Mouse (Mus musculus) kidney, postnatal 0 days (tissue): ENCODE measurements around the gene Gm27021. TPM values are rescaled to one million over a fixed set of nuclear protein-coding genes. Genes with fewer than 3 reads are reported as not detected.

ENCODE experiments used
- ATAC-seq: fragments of 200-750 bp; cut with Nextera tagmentation; replicated peaks from 2 replicates; pipeline ENCODE4 v1.8.0; 2017; ENCODE audit warnings: low read depth, moderate number of reproducible peaks, moderate TSS enrichment, moderate library complexity; ENCODE audit not compliant: low FRiP score
- DNase-seq: peaks from one replicate; pipeline ENCODE4 v3.0.0-alpha.2; 2016; ENCODE audit warnings: low spot score
- H3K27ac ChIP-seq: fragments of 300-500 bp; sonication (generic); 2 replicates; pipeline ENCODE4 v1.5.1; 2014; ENCODE audit warnings: mild to moderate bottlenecking
- H3K27me3 ChIP-seq: fragments of 300-500 bp; sonication (generic); 2 replicates; pipeline ENCODE4 v1.6.1; 2014; ENCODE audit warnings: low read length, mixed read lengths; ENCODE audit not compliant: insufficient read depth
- H3K36me3 ChIP-seq: fragments of 300-500 bp; sonication (generic); 2 replicates; pipeline ENCODE4 v1.6.1; 2014; ENCODE audit warnings: low read length, mixed read lengths; ENCODE audit not compliant: insufficient read depth
- H3K4me1 ChIP-seq: fragments of 300-500 bp; sonication (generic); replicated peaks from 2 replicates; pipeline ENCODE4 v1.6.1; 2014; ENCODE audit warnings: antibody characterized with exemption, low read length, mixed read lengths; ENCODE audit not compliant: insufficient read depth
- H3K4me2 ChIP-seq: fragments of 300-500 bp; sonication (generic); 2 replicates; pipeline ENCODE4 v1.6.1; 2014; ENCODE audit warnings: mild to moderate bottlenecking, low read length, moderate library complexity, mixed read lengths
- H3K4me3 ChIP-seq: fragments of 300-500 bp; sonication (generic); replicated peaks from 2 replicates; pipeline ENCODE4 v1.5.1; 2014; ENCODE audit warnings: low read depth, low read length
- H3K9ac ChIP-seq: fragments of 300-500 bp; sonication (generic); 2 replicates; pipeline ENCODE4 v1.6.1; 2014; ENCODE audit warnings: low read depth, low read length
- H3K9me3 ChIP-seq: fragments of 300-500 bp; sonication (generic); replicated peaks from 2 replicates; pipeline ENCODE4 v1.6.1; 2016; ENCODE audit warnings: low read length, inconsistent platforms, mixed read lengths
- CTCF ChIP-seq: IDR thresholded peaks from 2 replicates; pipeline ENCODE4 v1.5.1; 2016; ENCODE audit warnings: antibody characterized with exemption, low read depth, mild to moderate bottlenecking, moderate library complexity
- WGBS: fragments of 180-500 bp; shearing (Covaris S2); extraction: QIAGEN DNeasy Blood & Tissue Kit; methylation state at CpG from one replicate; pipeline ENCODE4 v1.1.7; 2014; 5-methylcytosine and 5-hydroxymethylcytosine counted together
- polyA plus RNA-seq: library from polyadenylated mRNA; unstranded; fragments of >200 nt; fragmentation: Nextera tagmentation; extraction: Ambion mirVana; gene quantifications from 2 replicates; pipeline ENCODE4 v1.2.1, GENCODE M21; 2015

The Gm27021 gene
- polyA plus RNA-seq, result 3.2 and 4.0 TPM in 2 replicates

GRCm38 (mm10) chr8:120667561-120668373, at the start of gene Gm27021, which contains the start of gene Cox4i1:
Gene Gm27021 (minus strand): TSS chr8:120668079.
Gene Cox4i1 (plus strand): TSS chr8:120668222.
- H3K4me3 ChIP-seq, result peak within 1 kb of the TSS; percentile 88
- peak within 1 kb of the TSS; percentile 96 for H3K9ac ChIP-seq
- H3K27ac ChIP-seq, result peak within 1 kb of the TSS; percentile 90
- no peaks in the 10 kb centered on the region for H3K9me3 ChIP-seq
- ATAC-seq (peak; percentile 89), DNase-seq (peak; percentile 97)
- H3K4me2 ChIP-seq, result peak within 1 kb of the TSS; percentile 92
- peaks cover 21% of the 10 kb centered on the region; the same call in 1 of the 2 replicates for H3K4me1 ChIP-seq
- no peak for TF ChIP-seq CTCF
- WGBS, result under 1% methylated on average over 101 of the region's 105 CpGs
- H3K27me3 ChIP-seq, result no peaks in the 10 kb centered on the region
- peaks cover 26% of the 10 kb centered on the region for H3K36me3 ChIP-seq

- 77% methylated on average over 15 of the region's 15 CpGs for WGBS
- Histone ChIP-seq H3K4me3 (no peak overlapping the region), H3K27ac (0 out of 2 replicates have a peak overlapping the region, but pooled peaks have one; percentile 1), H3K9me3 (no peaks in the 10 kb centered on the region), H3K9ac (no peak overlapping the region), H3K36me3 (no peaks in the 10 kb centered on the region), H3K4me1 (no peaks in the 10 kb centered on the region), H3K27me3 (no peaks in the 10 kb centered on the region), H3K4me2 (no peak overlapping the region)
- ATAC-seq (0 out of 2 replicates have a peak, but pooled peaks have one; percentile 36), DNase-seq (no peak)
- no peak for TF ChIP-seq CTCF
Measured at GRCm38 (mm10) chr8:120715996-120716680, 48.3 kb upstream of the Gm27021 start.

GRCm38 (mm10) chr8:120715200-120715599, 47.3 kb upstream of the Gm27021 start:
- Histone ChIP-seq H3K27me3 (no peaks in the 10 kb centered on the region), H3K36me3 (no peaks in the 10 kb centered on the region), H3K9ac (no peak overlapping the region), H3K4me3 (no peak overlapping the region), H3K4me1 (no peaks in the 10 kb centered on the region), H3K9me3 (no peaks in the 10 kb centered on the region), H3K27ac (peak overlapping the region; percentile 1; the same call in 1 of the 2 replicates), H3K4me2 (no peak overlapping the region)
- TF ChIP-seq CTCF, result no peak
- ATAC-seq (no peak), DNase-seq (peak; percentile 68)
- WGBS, result 59% methylated on average over 6 of the region's 6 CpGs

- Histone ChIP-seq H3K36me3 (no peaks in the 10 kb centered on the region), H3K27me3 (no peaks in the 10 kb centered on the region)
- no peak for TF ChIP-seq CTCF
Measured at GRCm38 (mm10) chr8:120709176-120709575, 41.3 kb upstream of the Gm27021 start.

GRCm38 (mm10) chr8:120706193-120706592, 38.3 kb upstream of the Gm27021 start:
- 72% methylated on average over 3 of the region's 3 CpGs for WGBS
- Histone ChIP-seq H3K9ac (no peak overlapping the region), H3K36me3 (no peaks in the 10 kb centered on the region), H3K4me1 (no peaks in the 10 kb centered on the region), H3K4me3 (no peak overlapping the region), H3K9me3 (no peaks in the 10 kb centered on the region), H3K27me3 (no peaks in the 10 kb centered on the region), H3K27ac (no peak overlapping the region), H3K4me2 (no peak overlapping the region)
- ATAC-seq, result no peak
- no peak for DNase-seq
- no peak for TF ChIP-seq CTCF

More at GRCm38 (mm10) chr8:120709176-120709575, 41.3 kb upstream of the Gm27021 start:
- DNase-seq (no peak), ATAC-seq (no peak)
- Histone ChIP-seq H3K27ac (no peak overlapping the region), H3K4me3 (no peak overlapping the region), H3K4me1 (no peaks in the 10 kb centered on the region), H3K4me2 (no peak overlapping the region), H3K9ac (no peak overlapping the region), H3K9me3 (no peaks in the 10 kb centered on the region)
- WGBS, result 62% methylated on average over 10 of the region's 10 CpGs

GRCm38 (mm10) chr8:120705163-120705562, 37.3 kb upstream of the Gm27021 start:
- DNase-seq, result no peak
- H3K4me1 ChIP-seq, result no peaks in the 10 kb centered on the region
- H3K9me3 ChIP-seq, result no peaks in the 10 kb centered on the region
- no peak for TF ChIP-seq CTCF
- H3K9ac ChIP-seq, result no peak overlapping the region
- no peak overlapping the region for H3K4me2 ChIP-seq
- no peaks in the 10 kb centered on the region for H3K27me3 ChIP-seq
- H3K36me3 ChIP-seq, result no peaks in the 10 kb centered on the region
- H3K4me3 ChIP-seq, result no peak overlapping the region
- no peak overlapping the region for H3K27ac ChIP-seq
- WGBS, result 65% methylated on average over 15 of the region's 15 CpGs
- no peak for ATAC-seq
